Mouse (Mus musculus): ENCODE results near the gene Ticam1.

- no peak for TF ChIP-seq CTCF (IDR thresholded peaks at IDR 0.05; ENCODE audit: borderline replicate concordance, insufficient read depth, low read depth, low read length)
- no peak for TF ChIP-seq POLR2A (IDR thresholded peaks at IDR 0.05; ENCODE audit: borderline replicate concordance, insufficient read depth, low read length)
Measured at GRCm38 (mm10) chr17:56279481-56280155, 3.0 kb upstream of the Ticam1 start.

Data from cerebellum, adult 2 months (tissue).